Mouse (Mus musculus): ENCODE data around the gene Olfr706.

- TF ChIP-seq CTCF (IDR thresholded peaks at IDR 0.05; ENCODE audit: control insufficient read depth, insufficient read depth, insufficient replicate concordance, low read depth, low read length) (no peak), POLR2A (IDR thresholded peaks at IDR 0.05; ENCODE audit: control insufficient read depth, low read depth, low read length) (no peak)
Observed at GRCm38 (mm10) chr7:106932119-106932518, 44.2 kb upstream of the Olfr706 start, which contains the start of gene Olfr709-ps1.

Measured in testis, adult 2 months (tissue).